Mouse (Mus musculus): ENCODE data around the gene Rfc1.
"Not testable (repeated sequence)": the region's sequence is repeated elsewhere in the genome, so short reads cannot be mapped to it uniquely, and the experiment has no call there.

Rfc1 gene

GRCm38 (mm10) chr5:65335298-65336074 is at the start of gene Rfc1:
Gene Rfc1, minus strand, starts transcription at chr5:65335670.
- peak; percentile 88 to 92 for DNase-seq

- no peak for DNase-seq
Observed at GRCm38 (mm10) chr5:65374746-65375145, 39.3 kb upstream of the Rfc1 start.

GRCm38 (mm10) chr5:65371551-65371950 is 36.1 kb upstream of the Rfc1 start:
- DNase-seq = no peak

- DNase-seq = no peak
Observed at GRCm38 (mm10) chr5:65367837-65368236, 32.4 kb upstream of the Rfc1 start.

- no peak for DNase-seq
Observed at GRCm38 (mm10) chr5:65357771-65358170, 22.3 kb upstream of the Rfc1 start.

GRCm38 (mm10) chr5:65356851-65357250 is 21.4 kb upstream of the Rfc1 start:
- no peak for DNase-seq

GRCm38 (mm10) chr5:65354985-65355384 is 19.5 kb upstream of the Rfc1 start:
- DNase-seq = peak in 1 of 2 experiments; percentile 12

- no peak for DNase-seq
Observed at GRCm38 (mm10) chr5:65354097-65354496, 18.6 kb upstream of the Rfc1 start.

- DNase-seq = peak; percentile 8 to 11
Observed at GRCm38 (mm10) chr5:65350508-65350907, 15.0 kb upstream of the Rfc1 start.

GRCm38 (mm10) chr5:65348168-65348567 is 12.7 kb upstream of the Rfc1 start, which contains the start of gene Klb:
Gene Klb, plus strand, starts transcription at chr5:65348314.
- DNase-seq = no peak

GRCm38 (mm10) chr5:65340167-65340566 is 4.7 kb upstream of the Rfc1 start:
- no peak for DNase-seq

GRCm38 (mm10) chr5:65338394-65338793 is 2.9 kb upstream of the Rfc1 start:
- DNase-seq = no peak

- DNase-seq = no peak
Observed at GRCm38 (mm10) chr5:65336075-65336355, 545 bp upstream of the Rfc1 start.

GRCm38 (mm10) chr5:65334788-65335187 is 682 bp downstream of the Rfc1 start:
- no peak for DNase-seq

- no peak for DNase-seq
Observed at GRCm38 (mm10) chr5:65329971-65330370, 5.5 kb downstream of the Rfc1 start.

- peak in 1 of 2 experiments; percentile 12 for DNase-seq
Observed at GRCm38 (mm10) chr5:65326212-65326611, 9.3 kb downstream of the Rfc1 start.

GRCm38 (mm10) chr5:65324758-65325355 is 10.6 kb downstream of the Rfc1 start:
- DNase-seq = no peak

- DNase-seq = no peak
Observed at GRCm38 (mm10) chr5:65324271-65324670, 11.2 kb downstream of the Rfc1 start.

- DNase-seq = peak; percentile 11 to 13
Observed at GRCm38 (mm10) chr5:65322165-65322564, 13.3 kb downstream of the Rfc1 start.

GRCm38 (mm10) chr5:65319176-65319575 is 16.3 kb downstream of the Rfc1 start:
- no peak for DNase-seq

GRCm38 (mm10) chr5:65308866-65309265 is 26.6 kb downstream of the Rfc1 start:
- DNase-seq = no peak

GRCm38 (mm10) chr5:65308208-65308607 is 27.3 kb downstream of the Rfc1 start:
- no peak for DNase-seq

- DNase-seq = no peak
Observed at GRCm38 (mm10) chr5:65305516-65305915, 30.0 kb downstream of the Rfc1 start.

- DNase-seq = no peak
Observed at GRCm38 (mm10) chr5:65300121-65300520, 35.3 kb downstream of the Rfc1 start.

- DNase-seq = not testable (repeated sequence)
Observed at GRCm38 (mm10) chr5:65299623-65300022, 35.8 kb downstream of the Rfc1 start.
